Mouse (Mus musculus): ENCODE measurements around the gene Jak1. TPM values are rescaled to one million over a fixed set of nuclear protein-coding genes. Genes with fewer than 3 reads are reported as not detected.

Gene Jak1
- polyA plus RNA-seq, 1 experiment from 2014 or later, result 61.8 TPM

DNA sequence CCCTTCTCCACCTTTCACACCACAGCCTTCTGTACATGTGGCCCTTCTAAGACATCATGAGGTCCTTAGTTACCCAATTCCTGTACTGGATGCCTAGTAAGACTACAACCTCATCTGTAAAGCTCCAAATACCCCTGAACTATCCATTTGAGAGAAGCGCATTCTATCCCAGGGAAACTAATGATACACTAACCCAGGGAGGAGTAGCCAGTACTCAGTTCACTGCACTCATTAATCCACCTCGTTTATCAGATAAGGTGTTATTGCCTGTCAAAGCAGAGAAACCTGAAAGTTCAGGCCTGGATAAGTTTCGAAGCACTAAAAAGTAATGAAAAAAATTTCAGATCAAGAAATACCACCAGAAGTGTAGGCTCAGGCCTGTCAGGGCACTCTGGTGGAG is 37.7 kb downstream of the Jak1 start:
- Histone ChIP-seq H3K4me1 (ENCODE audit: control insufficient read depth, insufficient read depth, low read length) (no peaks in the 10 kb centered on the region), H3K27ac (replicated peaks; ENCODE audit: low read depth, low read length) (no peak overlapping the region), H3K27me3 (ENCODE audit: control insufficient read depth, insufficient read depth, low read length) (no peaks in the 10 kb centered on the region), H3K36me3 (replicated peaks; ENCODE audit: control insufficient read depth, insufficient read depth, low read depth, low read length) (no peaks in the 10 kb centered on the region), H3K4me2 (ENCODE audit: low read depth, low read length) (no peak overlapping the region), H3K9ac (replicated peaks; ENCODE audit: low read length) (no peak overlapping the region), H3K9me3 (replicated peaks; ENCODE audit: control insufficient read depth, low read length) (no peaks in the 10 kb centered on the region), H3K4me3 (ENCODE audit: low read depth, low read length) (no peak overlapping the region)
- ATAC-seq (replicated peaks; ENCODE audit: insufficient number of reproducible peaks, low FRiP score, low TSS enrichment, low read depth) (no peak), DNase-seq (ENCODE audit: low spot score) (no peak)
- 89% methylated on average over 3 of the region's 3 CpGs for WGBS

DNA sequence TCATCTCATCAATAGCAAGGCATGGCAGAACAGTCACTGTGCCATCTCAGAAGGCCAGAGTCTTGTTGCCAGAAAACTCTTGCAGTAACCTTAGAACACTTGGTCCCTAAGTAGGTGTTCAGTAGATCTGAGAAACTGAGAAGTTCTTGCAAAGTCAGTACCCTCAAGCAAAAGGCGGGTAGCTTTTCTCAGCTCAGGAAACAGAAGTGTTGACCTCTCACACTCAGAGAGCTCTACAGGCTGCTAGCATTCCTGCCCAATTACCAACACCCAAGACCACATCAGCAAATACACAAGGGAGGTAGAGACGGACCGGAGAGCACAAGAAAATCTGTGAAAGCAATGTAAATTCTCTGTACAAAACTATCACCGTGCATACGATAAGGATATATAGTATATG is 39.1 kb downstream of the Jak1 start:
- Histone ChIP-seq H3K9me3 (replicated peaks; ENCODE audit: control insufficient read depth, low read length) (no peaks in the 10 kb centered on the region), H3K4me1 (ENCODE audit: control insufficient read depth, insufficient read depth, low read length) (no peaks in the 10 kb centered on the region), H3K4me3 (ENCODE audit: low read depth, low read length) (no peak overlapping the region), H3K9ac (replicated peaks; ENCODE audit: low read length) (no peak overlapping the region), H3K36me3 (replicated peaks; ENCODE audit: control insufficient read depth, insufficient read depth, low read depth, low read length) (no peaks in the 10 kb centered on the region), H3K27me3 (ENCODE audit: control insufficient read depth, insufficient read depth, low read length) (no peaks in the 10 kb centered on the region), H3K27ac (replicated peaks; ENCODE audit: low read depth, low read length) (no peak overlapping the region), H3K4me2 (ENCODE audit: low read depth, low read length) (no peak overlapping the region)
- no peak for ATAC-seq (replicated peaks; ENCODE audit: insufficient number of reproducible peaks, low FRiP score, low TSS enrichment, low read depth)
- DNase-seq (ENCODE audit: low spot score), result no peak
- WGBS, result 76% methylated on average over 5 of the region's 5 CpGs

DNA sequence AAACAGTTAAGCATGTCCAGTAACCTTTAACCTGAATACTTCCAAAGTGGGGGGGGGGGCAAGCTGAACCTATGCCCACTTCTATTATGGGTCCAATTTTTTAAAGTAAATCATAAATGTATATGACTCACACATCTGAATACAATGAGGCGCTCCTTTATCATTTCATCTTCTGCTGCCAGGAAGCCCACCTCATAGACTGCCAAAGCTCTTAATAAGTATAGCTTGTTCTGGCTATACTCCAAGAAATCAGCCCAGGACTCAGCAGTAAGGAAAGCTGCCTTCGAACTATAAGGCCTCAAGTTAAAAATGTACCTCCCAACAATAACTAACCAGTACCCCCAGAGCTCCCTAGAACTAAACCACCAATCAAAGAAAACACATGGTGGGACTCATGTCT is 44.1 kb downstream of the Jak1 start:
- no peak overlapping the region for H3K4me3 ChIP-seq (ENCODE audit: low read depth, low read length)
- no peak for ATAC-seq (replicated peaks; ENCODE audit: insufficient number of reproducible peaks, low FRiP score, low TSS enrichment, low read depth)
- H3K9me3 ChIP-seq (replicated peaks; ENCODE audit: control insufficient read depth, low read length), result no peaks in the 10 kb centered on the region
- no peaks in the 10 kb centered on the region for H3K36me3 ChIP-seq (replicated peaks; ENCODE audit: control insufficient read depth, insufficient read depth, low read depth, low read length)
- 94% methylated on average over 2 of the region's 2 CpGs for WGBS
- H3K4me1 ChIP-seq (ENCODE audit: control insufficient read depth, insufficient read depth, low read length), result no peaks in the 10 kb centered on the region
- no peak overlapping the region for H3K4me2 ChIP-seq (ENCODE audit: low read depth, low read length)
- no peak for DNase-seq (ENCODE audit: low spot score)
- no peak overlapping the region for H3K27ac ChIP-seq (replicated peaks; ENCODE audit: low read depth, low read length)
- H3K27me3 ChIP-seq (ENCODE audit: control insufficient read depth, insufficient read depth, low read length), result no peaks in the 10 kb centered on the region
- no peak overlapping the region for H3K9ac ChIP-seq (replicated peaks; ENCODE audit: low read length)

DNA sequence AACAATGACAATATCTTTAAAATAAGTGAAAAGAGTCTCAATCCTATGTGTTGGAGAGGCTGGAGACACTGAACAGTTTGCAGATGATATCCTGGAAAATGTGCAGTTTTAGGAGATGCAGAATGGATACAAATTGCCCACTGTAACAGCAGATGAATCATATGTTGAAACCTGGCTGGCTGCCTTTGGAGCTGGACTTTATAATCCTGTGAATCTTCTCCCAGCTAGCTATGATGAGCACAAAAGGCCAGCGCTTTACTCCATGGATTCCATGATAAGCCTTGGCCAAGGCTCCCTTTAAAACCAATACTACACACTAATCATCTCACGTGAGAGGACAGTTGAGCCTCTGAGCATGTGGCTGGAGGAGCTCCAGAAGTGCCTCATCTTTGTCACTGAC is 45.2 kb downstream of the Jak1 start:
- ATAC-seq (replicated peaks; ENCODE audit: insufficient number of reproducible peaks, low FRiP score, low TSS enrichment, low read depth) (no peak), DNase-seq (ENCODE audit: low spot score) (no peak)
- H3K9me3 ChIP-seq (replicated peaks; ENCODE audit: control insufficient read depth, low read length), result no peaks in the 10 kb centered on the region
- no peak overlapping the region for H3K4me2 ChIP-seq (ENCODE audit: low read depth, low read length)
- H3K4me3 ChIP-seq (ENCODE audit: low read depth, low read length), result no peak overlapping the region
- no peaks in the 10 kb centered on the region for H3K36me3 ChIP-seq (replicated peaks; ENCODE audit: control insufficient read depth, insufficient read depth, low read depth, low read length)
- no peak overlapping the region for H3K9ac ChIP-seq (replicated peaks; ENCODE audit: low read length)
- no peaks in the 10 kb centered on the region for H3K27me3 ChIP-seq (ENCODE audit: control insufficient read depth, insufficient read depth, low read length)
- no peak overlapping the region for H3K27ac ChIP-seq (replicated peaks; ENCODE audit: low read depth, low read length)
- H3K4me1 ChIP-seq (ENCODE audit: control insufficient read depth, insufficient read depth, low read length), result no peaks in the 10 kb centered on the region
- WGBS, result 91% methylated on average over 2 of the region's 2 CpGs

DNA sequence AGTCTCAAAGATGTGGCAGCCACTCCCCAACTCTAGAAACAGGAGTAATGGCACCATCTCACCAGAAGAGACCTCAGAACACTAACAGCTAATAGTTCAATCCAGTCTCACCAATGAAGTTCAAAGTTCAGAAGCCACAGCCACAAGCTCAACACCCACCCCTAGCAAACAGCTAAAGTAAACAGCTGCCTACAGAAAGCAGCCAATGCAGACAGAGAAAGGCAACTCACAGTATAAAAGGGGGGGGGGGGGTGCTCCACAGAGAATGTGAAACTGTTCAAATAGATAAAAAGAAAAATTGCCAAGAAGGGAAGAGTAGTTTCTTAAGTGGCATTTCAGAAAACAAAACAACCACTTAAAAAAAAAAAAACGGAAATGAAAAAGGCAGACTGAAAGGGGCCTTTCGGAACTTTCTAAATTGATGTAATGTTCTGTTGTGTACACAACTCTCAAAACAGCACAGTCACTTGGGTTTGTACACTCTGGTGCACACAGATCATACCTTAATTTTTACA is 48.0 kb downstream of the Jak1 start:
- no peaks in the 10 kb centered on the region for H3K9me3 ChIP-seq (replicated peaks; ENCODE audit: control insufficient read depth, low read length)
- ATAC-seq (replicated peaks; ENCODE audit: insufficient number of reproducible peaks, low FRiP score, low TSS enrichment, low read depth), result no peak
- H3K27ac ChIP-seq (replicated peaks; ENCODE audit: low read depth, low read length), result no peak overlapping the region

DNA sequence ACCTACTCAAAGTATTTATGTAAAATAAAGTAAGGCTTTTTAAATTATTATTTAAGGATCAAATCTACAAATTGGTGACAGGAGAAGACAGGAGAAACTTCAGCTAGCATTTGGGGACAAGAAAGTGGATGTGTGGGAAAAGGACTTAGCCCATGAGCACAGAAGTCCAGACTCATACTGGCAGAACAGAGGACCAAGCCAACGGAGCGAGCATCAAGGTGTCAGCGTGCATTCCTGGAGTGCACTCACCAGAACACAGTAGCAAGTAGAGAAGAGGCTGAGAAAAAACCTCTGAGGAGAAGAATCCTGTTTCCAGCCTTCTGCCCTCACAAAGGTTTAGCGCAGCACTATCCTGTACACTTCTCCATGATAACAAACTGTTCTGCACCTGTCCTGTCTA is 48.8 kb downstream of the Jak1 start:
- no peaks in the 10 kb centered on the region for H3K9me3 ChIP-seq (replicated peaks; ENCODE audit: control insufficient read depth, low read length)
- no peaks in the 10 kb centered on the region for H3K36me3 ChIP-seq (replicated peaks; ENCODE audit: control insufficient read depth, insufficient read depth, low read depth, low read length)
- DNase-seq (ENCODE audit: low spot score), result no peak
- no peaks in the 10 kb centered on the region for H3K4me1 ChIP-seq (ENCODE audit: control insufficient read depth, insufficient read depth, low read length)
- ATAC-seq (replicated peaks; ENCODE audit: insufficient number of reproducible peaks, low FRiP score, low TSS enrichment, low read depth), result no peak
- no peak overlapping the region for H3K4me3 ChIP-seq (ENCODE audit: low read depth, low read length)
- no peak overlapping the region for H3K27ac ChIP-seq (replicated peaks; ENCODE audit: low read depth, low read length)
- H3K9ac ChIP-seq (replicated peaks; ENCODE audit: low read length), result no peak overlapping the region
- no peak overlapping the region for H3K4me2 ChIP-seq (ENCODE audit: low read depth, low read length)
- H3K27me3 ChIP-seq (ENCODE audit: control insufficient read depth, insufficient read depth, low read length), result no peaks in the 10 kb centered on the region
- 99% methylated on average over 4 of the region's 4 CpGs for WGBS

More for the DNA sequence above, 48.0 kb downstream of the Jak1 start:
- Histone ChIP-seq H3K4me3 (ENCODE audit: low read depth, low read length) (no peak overlapping the region), H3K4me1 (ENCODE audit: control insufficient read depth, insufficient read depth, low read length) (no peaks in the 10 kb centered on the region), H3K4me2 (ENCODE audit: low read depth, low read length) (no peak overlapping the region), H3K36me3 (replicated peaks; ENCODE audit: control insufficient read depth, insufficient read depth, low read depth, low read length) (no peaks in the 10 kb centered on the region), H3K27me3 (ENCODE audit: control insufficient read depth, insufficient read depth, low read length) (no peaks in the 10 kb centered on the region), H3K9ac (replicated peaks; ENCODE audit: low read length) (no peak overlapping the region)
- 63% methylated on average over 2 of the region's 2 CpGs for WGBS
- no peak for DNase-seq (ENCODE audit: low spot score)

DNA sequence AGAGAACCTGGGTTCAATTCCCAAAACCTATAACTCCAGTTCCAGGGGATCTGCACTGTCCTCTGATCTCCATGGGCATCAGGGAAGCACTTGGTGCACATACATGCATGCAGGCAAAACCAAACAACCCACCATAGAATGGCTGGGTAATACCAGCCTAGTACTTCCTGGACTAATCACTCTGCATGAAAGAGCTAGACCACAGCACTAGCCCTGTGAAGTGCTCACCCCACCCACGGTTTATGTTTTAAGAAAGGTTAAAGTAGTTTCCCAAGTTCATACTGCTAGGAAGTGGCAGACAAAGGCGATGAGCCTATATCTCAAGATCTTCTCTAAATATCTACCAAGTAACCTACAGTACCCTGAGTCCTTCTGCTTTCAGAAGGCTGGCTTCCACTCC is 51.6 kb downstream of the Jak1 start:
- WGBS, result 87% methylated on average over 2 of the region's 2 CpGs
- no peak overlapping the region for H3K27ac ChIP-seq (replicated peaks; ENCODE audit: low read depth, low read length)
- no peaks in the 10 kb centered on the region for H3K27me3 ChIP-seq (ENCODE audit: control insufficient read depth, insufficient read depth, low read length)
- no peak overlapping the region for H3K9ac ChIP-seq (replicated peaks; ENCODE audit: low read length)
- H3K9me3 ChIP-seq (replicated peaks; ENCODE audit: control insufficient read depth, low read length), result no peaks in the 10 kb centered on the region
- H3K36me3 ChIP-seq (replicated peaks; ENCODE audit: control insufficient read depth, insufficient read depth, low read depth, low read length), result no peaks in the 10 kb centered on the region
- H3K4me2 ChIP-seq (ENCODE audit: low read depth, low read length), result no peak overlapping the region
- no peaks in the 10 kb centered on the region for H3K4me1 ChIP-seq (ENCODE audit: control insufficient read depth, insufficient read depth, low read length)
- ATAC-seq (replicated peaks; ENCODE audit: insufficient number of reproducible peaks, low FRiP score, low TSS enrichment, low read depth) (no peak), DNase-seq (ENCODE audit: low spot score) (no peak)
- H3K4me3 ChIP-seq (ENCODE audit: low read depth, low read length), result no peak overlapping the region

DNA sequence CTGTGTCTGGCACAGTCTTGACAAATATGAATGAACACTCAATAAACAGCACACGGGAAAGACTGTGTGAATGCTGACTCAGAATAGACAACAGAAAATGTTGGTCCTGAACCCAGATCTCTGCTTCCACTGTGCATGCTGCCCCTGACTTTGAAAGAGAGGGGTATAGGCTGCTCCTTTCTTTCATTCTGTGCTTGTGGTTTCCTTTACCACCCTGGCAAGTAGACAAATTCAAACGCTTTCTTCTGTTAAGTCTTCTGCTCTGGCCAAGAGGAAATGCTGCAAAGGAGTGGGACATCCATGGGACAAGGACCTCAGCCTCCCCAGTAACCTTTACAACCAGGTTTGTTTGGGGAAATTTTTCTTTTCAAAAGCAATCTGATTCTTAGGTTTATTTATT is 57.6 kb downstream of the Jak1 start:
- Histone ChIP-seq H3K4me1 (ENCODE audit: control insufficient read depth, insufficient read depth, low read length) (no peaks in the 10 kb centered on the region), H3K9ac (replicated peaks; ENCODE audit: low read length) (no peak overlapping the region), H3K4me3 (ENCODE audit: low read depth, low read length) (no peak overlapping the region), H3K36me3 (replicated peaks; ENCODE audit: control insufficient read depth, insufficient read depth, low read depth, low read length) (no peaks in the 10 kb centered on the region), H3K9me3 (replicated peaks; ENCODE audit: control insufficient read depth, low read length) (no peaks in the 10 kb centered on the region), H3K27ac (replicated peaks; ENCODE audit: low read depth, low read length) (no peak overlapping the region), H3K27me3 (ENCODE audit: control insufficient read depth, insufficient read depth, low read length) (no peaks in the 10 kb centered on the region), H3K4me2 (ENCODE audit: low read depth, low read length) (no peak overlapping the region)
- no peak for DNase-seq (ENCODE audit: low spot score)
- 77% methylated on average over 2 of the region's 2 CpGs for WGBS
- ATAC-seq (replicated peaks; ENCODE audit: insufficient number of reproducible peaks, low FRiP score, low TSS enrichment, low read depth), result no peak

All from embryonic facial prominence, embryonic 11.5 days (tissue).